Mouse (Mus musculus): ENCODE results near the gene Sav1.

GRCm38 (mm10) chr12:70015936-70016335, 29.1 kb upstream of the Sav1 start:
- TF ChIP-seq CTCF (IDR thresholded peaks at IDR 0.05; ENCODE audit: low read depth, low read length) (no peak), POLR2A (IDR thresholded peaks at IDR 0.05; ENCODE audit: borderline replicate concordance, low read depth, low read length) (no peak)

Measured in bone marrow macrophage, adult 2 months (primary cell).